Mouse (Mus musculus): ENCODE results near the gene Oxsr1. TPM values are rescaled to one million over a fixed set of nuclear protein-coding genes. Genes with fewer than 3 reads are reported as not detected.

Oxsr1 gene
- polyA plus RNA-seq, 1 experiment, result 13.5 TPM

GRCm38 (mm10) chr9:119318891-119319290, 3.3 kb downstream of the Oxsr1 start:
- Histone ChIP-seq H3K4me3 (no peak overlapping the region), H3K79me2 (ENCODE audit: control insufficient read depth, insufficient read depth) (peaks cover 72% of the 10 kb centered on the region), H3ac (ENCODE audit: control insufficient read depth, insufficient read length) (no peak overlapping the region), H3K4me2 (ENCODE audit: low read depth) (peak overlapping the region; percentile 29), H3K36me3 (ENCODE audit: control insufficient read depth, insufficient read depth) (no peaks in the 10 kb centered on the region), H3K27me3 (ENCODE audit: control insufficient read depth, insufficient read depth, insufficient read length) (no peaks in the 10 kb centered on the region)
- no peak for TF ChIP-seq POLR2A (IDR thresholded peaks at IDR 0.05; ENCODE audit: insufficient read length, low read depth)
- TF ChIP-seq TCF12 (IDR thresholded peaks at IDR 0.05; ENCODE audit: insufficient read depth, poor library complexity, severe bottlenecking), result no peak
- no peak for TF ChIP-seq SRF (IDR thresholded peaks at IDR 0.05; ENCODE audit: control insufficient read depth, insufficient read length, low read depth)
- no peak for TF ChIP-seq CEBPB (IDR thresholded peaks at IDR 0.05; ENCODE audit: insufficient read depth, poor library complexity, severe bottlenecking)
- no peak for TF ChIP-seq MAX (IDR thresholded peaks at IDR 0.05; ENCODE audit: low read depth)
- no peak for TF ChIP-seq TCF3 (IDR thresholded peaks at IDR 0.05; ENCODE audit: insufficient read length, low read depth)
- no peak for TF ChIP-seq E2F4 (IDR thresholded peaks at IDR 0.05; ENCODE audit: insufficient read depth)

GRCm38 (mm10) chr9:119313096-119313495, 9.1 kb downstream of the Oxsr1 start:
- Histone ChIP-seq H3K79me2 (ENCODE audit: control insufficient read depth, insufficient read depth) (peaks cover 76% of the 10 kb centered on the region), H3K27me3 (ENCODE audit: control insufficient read depth, insufficient read depth, insufficient read length) (no peaks in the 10 kb centered on the region), H3ac (ENCODE audit: control insufficient read depth, insufficient read length) (no peak overlapping the region), H3K4me3 (no peak overlapping the region), H3K36me3 (ENCODE audit: control insufficient read depth, insufficient read depth) (no peaks in the 10 kb centered on the region), H3K4me2 (ENCODE audit: low read depth) (no peak overlapping the region)
- TF ChIP-seq MAX (IDR thresholded peaks at IDR 0.05; ENCODE audit: low read depth), result no peak
- no peak for TF ChIP-seq REST (IDR thresholded peaks at IDR 0.05; ENCODE audit: insufficient read depth, insufficient read length)
- no peak for TF ChIP-seq USF1 (IDR thresholded peaks at IDR 0.05; ENCODE audit: low read depth)
- no peak for TF ChIP-seq E2F4 (IDR thresholded peaks at IDR 0.05; ENCODE audit: insufficient read depth)
- TF ChIP-seq SRF (IDR thresholded peaks at IDR 0.05; ENCODE audit: control insufficient read depth, insufficient read length, low read depth), result no peak
- no peak for TF ChIP-seq TCF12 (IDR thresholded peaks at IDR 0.05; ENCODE audit: insufficient read depth, poor library complexity, severe bottlenecking)
- no peak for TF ChIP-seq TCF3 (IDR thresholded peaks at IDR 0.05; ENCODE audit: insufficient read length, low read depth)
- TF ChIP-seq POLR2AphosphoS2 (IDR thresholded peaks at IDR 0.05; ENCODE audit: insufficient read length, low read depth), result no peak
- TF ChIP-seq POLR2A (IDR thresholded peaks at IDR 0.05; ENCODE audit: insufficient read length, low read depth), result no peak
- no peak for TF ChIP-seq MYOD1 (IDR thresholded peaks at IDR 0.05; ENCODE audit: control insufficient read depth in 1 of 3, insufficient read length in 2 of 3, low read depth in 2 of 3)
- TF ChIP-seq CEBPB (IDR thresholded peaks at IDR 0.05; ENCODE audit: insufficient read depth, poor library complexity, severe bottlenecking), result no peak
- TF ChIP-seq MYOG (IDR thresholded peaks at IDR 0.05; ENCODE audit: control insufficient read depth in 1 of 3, insufficient read depth in 1 of 3, insufficient read length in 2 of 3, low read depth in 2 of 3), result no peak

- H3K4me2 ChIP-seq (ENCODE audit: low read depth), result no peak overlapping the region
- no peaks in the 10 kb centered on the region for H3K27me3 ChIP-seq (ENCODE audit: control insufficient read depth, insufficient read depth, insufficient read length)
- H3K36me3 ChIP-seq (ENCODE audit: control insufficient read depth, insufficient read depth), result peaks cover 2% of the 10 kb centered on the region
- no peak for TF ChIP-seq POLR2A (IDR thresholded peaks at IDR 0.05; ENCODE audit: insufficient read length, low read depth)
- TF ChIP-seq REST (IDR thresholded peaks at IDR 0.05; ENCODE audit: insufficient read depth, insufficient read length), result no peak
- TF ChIP-seq SRF (IDR thresholded peaks at IDR 0.05; ENCODE audit: control insufficient read depth, insufficient read length, low read depth), result no peak
- TF ChIP-seq USF1 (IDR thresholded peaks at IDR 0.05; ENCODE audit: low read depth), result no peak
- no peak for TF ChIP-seq POLR2AphosphoS2 (IDR thresholded peaks at IDR 0.05; ENCODE audit: insufficient read length, low read depth)
- no peak for TF ChIP-seq MYOD1 (IDR thresholded peaks at IDR 0.05; ENCODE audit: control insufficient read depth in 1 of 3, insufficient read length in 2 of 3, low read depth in 2 of 3)
- no peak for TF ChIP-seq E2F4 (IDR thresholded peaks at IDR 0.05; ENCODE audit: insufficient read depth)
- no peak for TF ChIP-seq CEBPB (IDR thresholded peaks at IDR 0.05; ENCODE audit: insufficient read depth, poor library complexity, severe bottlenecking)
- no peak for TF ChIP-seq MYOG (IDR thresholded peaks at IDR 0.05; ENCODE audit: control insufficient read depth in 1 of 3, insufficient read depth in 1 of 3, insufficient read length in 2 of 3, low read depth in 2 of 3)
- peaks cover 56% of the 10 kb centered on the region for H3K79me2 ChIP-seq (ENCODE audit: control insufficient read depth, insufficient read depth)
- no peak overlapping the region for H3K4me3 ChIP-seq
- no peak overlapping the region for H3ac ChIP-seq (ENCODE audit: control insufficient read depth, insufficient read length)
Observed at GRCm38 (mm10) chr9:119309067-119309466, 13.2 kb downstream of the Oxsr1 start.

- Histone ChIP-seq H3K4me3 (no peak overlapping the region), H3K36me3 (ENCODE audit: control insufficient read depth, insufficient read depth) (peaks cover 12% of the 10 kb centered on the region), H3K4me2 (ENCODE audit: low read depth) (no peak overlapping the region), H3K79me2 (ENCODE audit: control insufficient read depth, insufficient read depth) (peaks cover 32% of the 10 kb centered on the region), H3ac (ENCODE audit: control insufficient read depth, insufficient read length) (no peak overlapping the region), H3K27me3 (ENCODE audit: control insufficient read depth, insufficient read depth, insufficient read length) (no peaks in the 10 kb centered on the region)
- TF ChIP-seq REST (IDR thresholded peaks at IDR 0.05; ENCODE audit: insufficient read depth, insufficient read length) (no peak), MYOG (IDR thresholded peaks at IDR 0.05; ENCODE audit: control insufficient read depth in 1 of 3, insufficient read depth in 1 of 3, insufficient read length in 2 of 3, low read depth in 2 of 3) (no peak), E2F4 (IDR thresholded peaks at IDR 0.05; ENCODE audit: insufficient read depth) (no peak), MYOD1 (IDR thresholded peaks at IDR 0.05; ENCODE audit: control insufficient read depth in 1 of 3, insufficient read length in 2 of 3, low read depth in 2 of 3) (no peak), TCF12 (IDR thresholded peaks at IDR 0.05; ENCODE audit: insufficient read depth, poor library complexity, severe bottlenecking) (no peak), POLR2AphosphoS2 (IDR thresholded peaks at IDR 0.05; ENCODE audit: insufficient read length, low read depth) (no peak), SRF (IDR thresholded peaks at IDR 0.05; ENCODE audit: control insufficient read depth, insufficient read length, low read depth) (no peak), POLR2A (IDR thresholded peaks at IDR 0.05; ENCODE audit: insufficient read length, low read depth) (no peak), CEBPB (IDR thresholded peaks at IDR 0.05; ENCODE audit: insufficient read depth, poor library complexity, severe bottlenecking) (no peak), USF1 (IDR thresholded peaks at IDR 0.05; ENCODE audit: low read depth) (no peak), TCF3 (IDR thresholded peaks at IDR 0.05; ENCODE audit: insufficient read length, low read depth) (no peak), MAX (IDR thresholded peaks at IDR 0.05; ENCODE audit: low read depth) (no peak)
Observed at GRCm38 (mm10) chr9:119305863-119306262, 16.4 kb downstream of the Oxsr1 start.

GRCm38 (mm10) chr9:119298563-119298962, 23.7 kb downstream of the Oxsr1 start:
- Histone ChIP-seq H3K36me3 (ENCODE audit: control insufficient read depth, insufficient read depth) (peaks cover 9% of the 10 kb centered on the region), H3K4me3 (no peak overlapping the region), H3K4me2 (ENCODE audit: low read depth) (no peak overlapping the region), H3K27me3 (ENCODE audit: control insufficient read depth, insufficient read depth, insufficient read length) (no peaks in the 10 kb centered on the region), H3K79me2 (ENCODE audit: control insufficient read depth, insufficient read depth) (no peaks in the 10 kb centered on the region), H3ac (ENCODE audit: control insufficient read depth, insufficient read length) (no peak overlapping the region)
- TF ChIP-seq SRF (IDR thresholded peaks at IDR 0.05; ENCODE audit: control insufficient read depth, insufficient read length, low read depth) (no peak), POLR2AphosphoS2 (IDR thresholded peaks at IDR 0.05; ENCODE audit: insufficient read length, low read depth) (no peak)

All from myocyte (in vitro differentiated cells).